Mouse (Mus musculus): ENCODE results near the gene Apoc4.

DNA sequence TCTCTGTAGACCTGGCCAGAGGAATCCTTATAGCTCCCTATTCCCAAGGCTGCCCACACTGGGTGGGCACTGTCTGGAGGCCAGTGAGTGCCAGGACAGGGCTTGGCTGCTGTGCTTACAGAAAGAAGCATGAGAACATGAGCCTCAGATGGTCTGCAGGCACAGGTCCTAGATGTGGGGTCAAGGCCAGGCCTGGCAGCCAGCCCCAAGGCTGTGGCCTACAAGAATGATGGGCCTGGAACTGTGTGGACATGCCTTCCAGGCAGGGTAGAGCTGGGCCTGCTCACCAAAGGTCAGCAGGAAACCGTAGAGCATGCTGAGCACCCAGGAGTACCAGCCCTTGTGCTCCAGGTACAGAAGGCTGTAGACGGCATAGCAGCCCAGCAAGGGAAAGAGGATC is 46.7 kb downstream of the Apoc4 start:
- TF ChIP-seq POLR2A (IDR thresholded peaks at IDR 0.05; ENCODE audit: borderline replicate concordance, control insufficient read depth, low read depth, low read length) (no peak), CTCF (IDR thresholded peaks at IDR 0.05; ENCODE audit: control insufficient read depth, insufficient read depth, low read length) (no peak)

All from bone marrow, adult 2 months (tissue).